Mouse (Mus musculus): ENCODE measurements around the gene Cxcl1.

- TF ChIP-seq CTCF (IDR thresholded peaks at IDR 0.05; ENCODE audit: control insufficient read depth, insufficient read depth, insufficient replicate concordance, low read depth, low read length) (no peak), POLR2A (IDR thresholded peaks at IDR 0.05; ENCODE audit: control insufficient read depth, low read depth, low read length) (no peak)
Observed at GRCm38 (mm10) chr5:90882146-90882545, 8.9 kb upstream of the Cxcl1 start.

Data from testis, adult 2 months (tissue).